25 mouse cellular contexts compared by ENCODE assay signal in genomic region chr2:60658992-60659391, GRCm38 (mm10).
DNase-seq lines count a peak whose midpoint lies in the region; ATAC-seq and TF ChIP-seq lines count a peak whose summit lies in the region.
"Had no signal": no experiment of that assay in that cellular context is flagged by ENCODE, and none has a peak within 500 bp of the region (broad histone marks: within the 10 kb centered on the region; RNA-seq: fewer than 3 reads in every experiment).

No protein-coding gene starts in this region.

- H3K4me2 ChIP-seq in forebrain, postnatal 0 days (ENCODE audit: low read depth) = no peak overlapping the region
- H3K4me2 ChIP-seq in limb, embryonic 14.5 days (replicated peaks; ENCODE audit: low read depth, low read length, severe bottlenecking) = no peak overlapping the region
- H3K4me2 ChIP-seq: heart, embryonic 13.5 days; liver, embryonic 11.5 days; midbrain, embryonic 11.5 days; neural tube, embryonic 12.5 days had no signal

- 65% methylated on average over 3 of the region's 3 CpGs for WGBS in forebrain, postnatal 0 days
- 87% methylated on average over 3 of the region's 3 CpGs for WGBS in forebrain, embryonic 10.5 days
- WGBS in limb, embryonic 14.5 days = 78% methylated on average over 3 of the region's 3 CpGs
- WGBS in limb, embryonic 10.5 days = 85% methylated on average over 3 of the region's 3 CpGs

- H3K9me3 ChIP-seq in forebrain, postnatal 0 days (ENCODE audit: low read length) = no peaks in the 10 kb centered on the region
- no peaks in the 10 kb centered on the region for H3K9me3 ChIP-seq in forebrain, embryonic 10.5 days
- H3K9me3 ChIP-seq in limb, embryonic 14.5 days (ENCODE audit: control insufficient read depth, low read length) = no peaks in the 10 kb centered on the region
- no peaks in the 10 kb centered on the region for H3K9me3 ChIP-seq in limb, embryonic 10.5 days (replicated peaks)
- H3K9me3 ChIP-seq: heart, embryonic 13.5 days; neural tube, embryonic 12.5 days had no signal

- no peak overlapping the region for H3K27ac ChIP-seq in forebrain, postnatal 0 days (ENCODE audit: low read depth, low read length)
- H3K27ac ChIP-seq in forebrain, embryonic 10.5 days = no peak overlapping the region
- H3K27ac ChIP-seq in limb, embryonic 14.5 days (replicated peaks; ENCODE audit: low read depth, low read length) = no peak overlapping the region
- no peak overlapping the region for H3K27ac ChIP-seq in limb, embryonic 10.5 days
- H3K27ac ChIP-seq: heart, embryonic 13.5 days; hindbrain, postnatal 0 days; neural tube, embryonic 12.5 days; stomach, postnatal 0 days had no signal

- TF ChIP-seq CTCF in forebrain, postnatal 0 days (IDR thresholded peaks at IDR 0.05; ENCODE audit: low read depth) = no peak

- H3K4me3 ChIP-seq in forebrain, postnatal 0 days (ENCODE audit: low read depth, low read length) = no peak overlapping the region
- H3K4me3 ChIP-seq in forebrain, embryonic 10.5 days = no peak overlapping the region
- no peak overlapping the region for H3K4me3 ChIP-seq in limb, embryonic 14.5 days (replicated peaks; ENCODE audit: low read length)
- H3K4me3 ChIP-seq in limb, embryonic 10.5 days = no peak overlapping the region
- H3K4me3 ChIP-seq: heart, embryonic 13.5 days; myocyte; neural tube, embryonic 12.5 days had no signal

- 0 out of 2 replicates have a peak, but pooled peaks have one; percentile 20 for ATAC-seq in forebrain, postnatal 0 days
- ATAC-seq in limb, embryonic 14.5 days (ENCODE audit: low FRiP score, low read depth) = no peak
- ATAC-seq: forebrain, embryonic 14.5 days; hindbrain, postnatal 0 days; midbrain, embryonic 16.5 days had no signal

- no peaks in the 10 kb centered on the region for H3K36me3 ChIP-seq in forebrain, postnatal 0 days (ENCODE audit: insufficient read depth)
- no peaks in the 10 kb centered on the region for H3K36me3 ChIP-seq in forebrain, embryonic 10.5 days (replicated peaks)
- H3K36me3 ChIP-seq in limb, embryonic 14.5 days (ENCODE audit: control insufficient read depth, insufficient read depth, low read length) = no peaks in the 10 kb centered on the region
- H3K36me3 ChIP-seq in limb, embryonic 10.5 days = no peaks in the 10 kb centered on the region
- H3K36me3 ChIP-seq: heart, embryonic 13.5 days; neural tube, embryonic 12.5 days had no signal

- TF ChIP-seq POLR2A in limb, embryonic 14.5 days (IDR thresholded peaks at IDR 0.05; ENCODE audit: borderline replicate concordance, extremely low read depth, insufficient read depth, insufficient read length) = no peak

- H3K27me3 ChIP-seq in forebrain, postnatal 0 days (ENCODE audit: insufficient read depth, low read length) = no peaks in the 10 kb centered on the region
- no peaks in the 10 kb centered on the region for H3K27me3 ChIP-seq in forebrain, embryonic 10.5 days (ENCODE audit: poor library complexity, severe bottlenecking)
- no peaks in the 10 kb centered on the region for H3K27me3 ChIP-seq in limb, embryonic 14.5 days (ENCODE audit: control insufficient read depth, insufficient read depth, low read length)
- no peaks in the 10 kb centered on the region for H3K27me3 ChIP-seq in limb, embryonic 10.5 days (ENCODE audit: low read depth, poor library complexity, severe bottlenecking)
- H3K27me3 ChIP-seq: CH12.LX; heart, embryonic 13.5 days; neural tube, embryonic 12.5 days had no signal

- intact Hi-C loops in heart, postnatal 10 days (cut with DNase I) = no loop called here

- no peak overlapping the region for H3K9ac ChIP-seq in forebrain, postnatal 0 days
- H3K9ac ChIP-seq in limb, embryonic 14.5 days (ENCODE audit: low read depth, low read length, severe bottlenecking) = no peak overlapping the region
- H3K9ac ChIP-seq: heart, embryonic 13.5 days; neural tube, embryonic 12.5 days had no signal

- H3K4me1 ChIP-seq in forebrain, postnatal 0 days (ENCODE audit: insufficient read depth) = no peaks in the 10 kb centered on the region
- no peaks in the 10 kb centered on the region for H3K4me1 ChIP-seq in forebrain, embryonic 10.5 days
- no peaks in the 10 kb centered on the region for H3K4me1 ChIP-seq in limb, embryonic 14.5 days (ENCODE audit: control insufficient read depth, insufficient read depth, low read length)
- no peaks in the 10 kb centered on the region for H3K4me1 ChIP-seq in limb, embryonic 10.5 days
- H3K4me1 ChIP-seq: heart, embryonic 13.5 days; neural tube, embryonic 12.5 days had no signal

- DNase-seq in forebrain, postnatal 0 days = peak; percentile 10
- DNase-seq in forebrain, embryonic 10.5 days (ENCODE audit: extremely low spot score, low spot score) = no peak
- DNase-seq in heart, postnatal 4 days = peak; percentile 7
- DNase-seq in heart, postnatal 10 days = no peak
- peak; percentile 20 for DNase-seq in limb, embryonic 14.5 days (ENCODE audit: low spot score)
- no peak for DNase-seq in limb, embryonic 10.5 days (ENCODE audit: low spot score)
- DNase-seq in lung, postnatal 10 days = peak; percentile 64
- no peak for DNase-seq in lung, adult 18-20 months
- DNase-seq: adrenal gland, postnatal 10 days; cerebellum, adult 8-10 months; cerebellum, postnatal 25 days; layer of hippocampus, adult 9-11 months; right cerebral cortex, adult 18-20 months; thymus, adult 18-20 months; thymus, postnatal 25 days had no signal

Comparison
In these comparisons a context has a peak if more than half of its experiments do, and no peak if none do; other contexts are left out.
1. DNase-seq: peak in forebrain, postnatal 0 days (single experiment), heart, postnatal 4 days (single experiment), limb, embryonic 14.5 days (single experiment) and lung, postnatal 10 days (single experiment); none in forebrain, embryonic 10.5 days (single experiment), heart, postnatal 10 days (0 of 2), limb, embryonic 10.5 days (single experiment) and lung, adult 18-20 months (0 of 2).